Mouse (Mus musculus): ENCODE measurements around the gene Ptch2. TPM values are rescaled to one million over a fixed set of nuclear protein-coding genes. Genes with fewer than 3 reads are reported as not detected.
A peak's percentile ranks its signal among the peaks of the same experiment; 100 is the strongest.

Ptch2 gene
- polyA plus RNA-seq, 1 experiment: 5.7 TPM

GRCm38 (mm10) chr4:117107813-117108523 is 12.1 kb downstream of the Ptch2 start:
- Histone ChIP-seq H3K27ac (ENCODE audit: insufficient read depth, low read length) (no peak overlapping the region), H3K9ac (ENCODE audit: low read depth, poor library complexity, severe bottlenecking) (no peak overlapping the region), H3K9me3 (replicated peaks; ENCODE audit: control insufficient read depth, insufficient read depth, low read length, poor library complexity, severe bottlenecking) (no peaks in the 10 kb centered on the region), H3K4me3 (ENCODE audit: low read depth, low read length) (no peak overlapping the region), H3K27me3 (ENCODE audit: control insufficient read depth, insufficient read depth, low read length, poor library complexity, severe bottlenecking) (no peaks in the 10 kb centered on the region), H3K36me3 (ENCODE audit: control insufficient read depth, insufficient read depth, low read length, poor library complexity, severe bottlenecking) (no peaks in the 10 kb centered on the region), H3K4me1 (ENCODE audit: control insufficient read depth, insufficient read depth, low read length) (peaks cover 3% of the 10 kb centered on the region)
- TF ChIP-seq EP300 (IDR thresholded peaks at IDR 0.05; ENCODE audit: insufficient read depth, low read depth, low read length) (no peak), POLR2A (IDR thresholded peaks at IDR 0.05; ENCODE audit: insufficient read depth, low read length) (no peak), CTCF (IDR thresholded peaks at IDR 0.05; ENCODE audit: low read depth, low read length) (no peak)

GRCm38 (mm10) chr4:117108524-117108849 is 12.6 kb downstream of the Ptch2 start:
- Histone ChIP-seq H3K36me3 (ENCODE audit: control insufficient read depth, insufficient read depth, low read length, poor library complexity, severe bottlenecking) (no peaks in the 10 kb centered on the region), H3K27ac (ENCODE audit: insufficient read depth, low read length) (no peak overlapping the region), H3K4me1 (ENCODE audit: control insufficient read depth, insufficient read depth, low read length) (peaks cover 3% of the 10 kb centered on the region), H3K4me3 (ENCODE audit: low read depth, low read length) (no peak overlapping the region), H3K9ac (ENCODE audit: low read depth, poor library complexity, severe bottlenecking) (no peak overlapping the region), H3K9me3 (replicated peaks; ENCODE audit: control insufficient read depth, insufficient read depth, low read length, poor library complexity, severe bottlenecking) (no peaks in the 10 kb centered on the region), H3K27me3 (ENCODE audit: control insufficient read depth, insufficient read depth, low read length, poor library complexity, severe bottlenecking) (no peaks in the 10 kb centered on the region)
- TF ChIP-seq EP300 (IDR thresholded peaks at IDR 0.05; ENCODE audit: insufficient read depth, low read depth, low read length) (no peak), CTCF (IDR thresholded peaks at IDR 0.05; ENCODE audit: low read depth, low read length) (no peak), POLR2A (IDR thresholded peaks at IDR 0.05; ENCODE audit: insufficient read depth, low read length) (no peak)

GRCm38 (mm10) chr4:117109330-117109729 is 13.5 kb downstream of the Ptch2 start:
- no peaks in the 10 kb centered on the region for H3K27me3 ChIP-seq (ENCODE audit: control insufficient read depth, insufficient read depth, low read length, poor library complexity, severe bottlenecking)
- H3K4me3 ChIP-seq (ENCODE audit: low read depth, low read length): peak overlapping the region; percentile 49
- peak overlapping the region; percentile 32 for H3K9ac ChIP-seq (ENCODE audit: low read depth, poor library complexity, severe bottlenecking)
- H3K4me1 ChIP-seq (ENCODE audit: control insufficient read depth, insufficient read depth, low read length): peaks cover 2% of the 10 kb centered on the region
- peaks cover 2% of the 10 kb centered on the region; the same call in 1 of the 2 replicates for H3K36me3 ChIP-seq (ENCODE audit: control insufficient read depth, insufficient read depth, low read length, poor library complexity, severe bottlenecking)
- no peaks in the 10 kb centered on the region for H3K9me3 ChIP-seq (replicated peaks; ENCODE audit: control insufficient read depth, insufficient read depth, low read length, poor library complexity, severe bottlenecking)
- no peak for TF ChIP-seq POLR2A (IDR thresholded peaks at IDR 0.05; ENCODE audit: insufficient read depth, low read length)
- TF ChIP-seq EP300 (IDR thresholded peaks at IDR 0.05; ENCODE audit: insufficient read depth, low read depth, low read length): no peak
- no peak for TF ChIP-seq CTCF (IDR thresholded peaks at IDR 0.05; ENCODE audit: low read depth, low read length)
- no peak overlapping the region for H3K27ac ChIP-seq (ENCODE audit: insufficient read depth, low read length)

- peaks cover 3% of the 10 kb centered on the region; the same call in 1 of the 2 replicates for H3K36me3 ChIP-seq (ENCODE audit: control insufficient read depth, insufficient read depth, low read length, poor library complexity, severe bottlenecking)
- H3K4me1 ChIP-seq (ENCODE audit: control insufficient read depth, insufficient read depth, low read length): peaks cover 2% of the 10 kb centered on the region
- H3K27ac ChIP-seq (ENCODE audit: insufficient read depth, low read length): no peak overlapping the region
Measured at GRCm38 (mm10) chr4:117110249-117110648, 14.4 kb downstream of the Ptch2 start.

DNA sequence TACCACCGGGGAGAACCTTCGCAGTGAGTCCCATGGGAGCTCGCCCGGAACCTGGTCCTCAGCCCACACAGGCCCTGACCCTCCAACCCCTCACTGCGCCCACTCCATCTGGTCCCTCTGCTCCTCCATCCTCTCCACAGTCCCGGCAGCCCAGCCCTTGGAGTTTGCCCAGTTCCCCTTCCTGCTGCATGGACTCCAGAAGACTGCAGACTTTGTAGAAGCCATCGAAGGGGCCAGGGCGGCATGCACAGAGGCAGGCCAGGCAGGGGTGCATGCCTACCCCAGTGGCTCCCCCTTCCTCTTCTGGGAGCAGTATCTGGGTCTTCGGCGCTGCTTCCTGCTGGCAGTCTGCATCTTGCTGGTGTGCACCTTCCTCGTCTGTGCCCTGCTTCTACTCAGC is 15.1 kb downstream of the Ptch2 start:
- Histone ChIP-seq H3K9me3 (replicated peaks; ENCODE audit: control insufficient read depth, insufficient read depth, low read length, poor library complexity, severe bottlenecking) (no peaks in the 10 kb centered on the region), H3K4me1 (ENCODE audit: control insufficient read depth, insufficient read depth, low read length) (no peaks in the 10 kb centered on the region), H3K4me3 (ENCODE audit: low read depth, low read length) (no peak overlapping the region), H3K9ac (ENCODE audit: low read depth, poor library complexity, severe bottlenecking) (no peak overlapping the region), H3K27ac (ENCODE audit: insufficient read depth, low read length) (no peak overlapping the region), H3K36me3 (ENCODE audit: control insufficient read depth, insufficient read depth, low read length, poor library complexity, severe bottlenecking) (peaks cover 3% of the 10 kb centered on the region; the same call in 1 of the 2 replicates), H3K27me3 (ENCODE audit: control insufficient read depth, insufficient read depth, low read length, poor library complexity, severe bottlenecking) (no peaks in the 10 kb centered on the region)
- no peak for TF ChIP-seq CTCF (IDR thresholded peaks at IDR 0.05; ENCODE audit: low read depth, low read length)
- no peak for TF ChIP-seq EP300 (IDR thresholded peaks at IDR 0.05; ENCODE audit: insufficient read depth, low read depth, low read length)
- no peak for TF ChIP-seq POLR2A (IDR thresholded peaks at IDR 0.05; ENCODE audit: insufficient read depth, low read length)

More at GRCm38 (mm10) chr4:117110249-117110648, 14.4 kb downstream of the Ptch2 start:
- no peaks in the 10 kb centered on the region for H3K27me3 ChIP-seq (ENCODE audit: control insufficient read depth, insufficient read depth, low read length, poor library complexity, severe bottlenecking)
- TF ChIP-seq EP300 (IDR thresholded peaks at IDR 0.05; ENCODE audit: insufficient read depth, low read depth, low read length) (no peak), POLR2A (IDR thresholded peaks at IDR 0.05; ENCODE audit: insufficient read depth, low read length) (no peak), CTCF (IDR thresholded peaks at IDR 0.05; ENCODE audit: low read depth, low read length) (no peak)
- peak overlapping the region; percentile 35 for H3K4me3 ChIP-seq (ENCODE audit: low read depth, low read length)
- 0 out of 2 replicates have a peak overlapping the region, but pooled peaks have one; percentile 3 for H3K9ac ChIP-seq (ENCODE audit: low read depth, poor library complexity, severe bottlenecking)
- no peaks in the 10 kb centered on the region for H3K9me3 ChIP-seq (replicated peaks; ENCODE audit: control insufficient read depth, insufficient read depth, low read length, poor library complexity, severe bottlenecking)

- peak; percentile 53 for TF ChIP-seq CTCF (IDR thresholded peaks at IDR 0.05; ENCODE audit: low read depth, low read length)
- TF ChIP-seq POLR2A (IDR thresholded peaks at IDR 0.05; ENCODE audit: insufficient read depth, low read length): no peak
- Histone ChIP-seq H3K36me3 (ENCODE audit: control insufficient read depth, insufficient read depth, low read length, poor library complexity, severe bottlenecking) (peaks cover 3% of the 10 kb centered on the region; the same call in 1 of the 2 replicates), H3K4me3 (ENCODE audit: low read depth, low read length) (no peak overlapping the region), H3K9me3 (replicated peaks; ENCODE audit: control insufficient read depth, insufficient read depth, low read length, poor library complexity, severe bottlenecking) (no peaks in the 10 kb centered on the region), H3K27me3 (ENCODE audit: control insufficient read depth, insufficient read depth, low read length, poor library complexity, severe bottlenecking) (no peaks in the 10 kb centered on the region), H3K4me1 (ENCODE audit: control insufficient read depth, insufficient read depth, low read length) (no peaks in the 10 kb centered on the region), H3K27ac (ENCODE audit: insufficient read depth, low read length) (no peak overlapping the region), H3K9ac (ENCODE audit: low read depth, poor library complexity, severe bottlenecking) (no peak overlapping the region)
Measured at GRCm38 (mm10) chr4:117113237-117113636, 17.4 kb downstream of the Ptch2 start.

Measured in ES-Bruce4 (cell line).